Mouse (Mus musculus) frontal cortex, postnatal 14 days (tissue): ENCODE results near the gene Mapk6.

Experiments used
- DNase-seq, 2 experiments: peaks; one replicate each; pipeline ENCODE4 v3.0.0; 2022; ENCODE audit warnings: low spot score in 2 of 2

The Mapk6 gene

GRCm38 (mm10) chr9:75424358-75425150 is 14.7 kb upstream of the Mapk6 start:
- DNase-seq, result no peak

- DNase-seq, result no peak
These were observed 13.9 kb upstream of the Mapk6 start for GRCm38 (mm10) chr9:75423683-75424082.

GRCm38 (mm10) chr9:75422251-75422691 is 12.5 kb upstream of the Mapk6 start:
- no peak for DNase-seq

GRCm38 (mm10) chr9:75414204-75414603 is 4.4 kb upstream of the Mapk6 start:
- DNase-seq, result no peak

- DNase-seq, result no peak
These were observed 3.4 kb upstream of the Mapk6 start for GRCm38 (mm10) chr9:75413206-75413605.

- no peak for DNase-seq
These were observed 1.8 kb upstream of the Mapk6 start for GRCm38 (mm10) chr9:75411584-75411983.

GRCm38 (mm10) chr9:75410868-75411487 is 1.2 kb upstream of the Mapk6 start:
- DNase-seq, result no peak

- peak; percentile 48 to 55 for DNase-seq
These were observed 564 bp downstream of the Mapk6 start for GRCm38 (mm10) chr9:75409031-75409851.

- no peak for DNase-seq
These were observed 1.5 kb downstream of the Mapk6 start for GRCm38 (mm10) chr9:75408204-75408826.

- DNase-seq, result peak in 1 of 2 experiments; percentile 29
These were observed 2.0 kb downstream of the Mapk6 start for GRCm38 (mm10) chr9:75407803-75408202.

- no peak for DNase-seq
These were observed 3.7 kb downstream of the Mapk6 start for GRCm38 (mm10) chr9:75406121-75406520.

GRCm38 (mm10) chr9:75403520-75403919 is 6.3 kb downstream of the Mapk6 start:
- no peak for DNase-seq

- DNase-seq, result no peak
These were observed 8.0 kb downstream of the Mapk6 start for GRCm38 (mm10) chr9:75401593-75402504.

- DNase-seq, result no peak
These were observed 9.2 kb downstream of the Mapk6 start for GRCm38 (mm10) chr9:75400639-75401038.

- no peak for DNase-seq
These were observed 10.7 kb downstream of the Mapk6 start for GRCm38 (mm10) chr9:75399069-75399468.

GRCm38 (mm10) chr9:75395971-75396370 is 13.8 kb downstream of the Mapk6 start:
- no peak for DNase-seq

- no peak for DNase-seq
These were observed 16.6 kb downstream of the Mapk6 start for GRCm38 (mm10) chr9:75393251-75393650.

GRCm38 (mm10) chr9:75385218-75385974 is 24.4 kb downstream of the Mapk6 start:
- no peak for DNase-seq

GRCm38 (mm10) chr9:75384337-75384962 is 25.4 kb downstream of the Mapk6 start:
- DNase-seq, result no peak

GRCm38 (mm10) chr9:75383785-75384184 is 26.0 kb downstream of the Mapk6 start:
- DNase-seq, result no peak
